Mouse (Mus musculus) liver, postnatal 0 days (tissue): Measurements from ENCODE around the gene Wdr43.

ENCODE experiments used
- CTCF ChIP-seq: sonication (generic); IDR thresholded peaks from 2 replicates; pipeline ENCODE4 v1.5.1; 2016; ENCODE audit warnings: antibody characterized with exemption, low read depth
- EP300 ChIP-seq: IDR thresholded peaks from 2 replicates; pipeline ENCODE4 v1.6.1; 2016; ENCODE audit warnings: antibody characterized with exemption, low read depth, mild to moderate bottlenecking

DNA sequence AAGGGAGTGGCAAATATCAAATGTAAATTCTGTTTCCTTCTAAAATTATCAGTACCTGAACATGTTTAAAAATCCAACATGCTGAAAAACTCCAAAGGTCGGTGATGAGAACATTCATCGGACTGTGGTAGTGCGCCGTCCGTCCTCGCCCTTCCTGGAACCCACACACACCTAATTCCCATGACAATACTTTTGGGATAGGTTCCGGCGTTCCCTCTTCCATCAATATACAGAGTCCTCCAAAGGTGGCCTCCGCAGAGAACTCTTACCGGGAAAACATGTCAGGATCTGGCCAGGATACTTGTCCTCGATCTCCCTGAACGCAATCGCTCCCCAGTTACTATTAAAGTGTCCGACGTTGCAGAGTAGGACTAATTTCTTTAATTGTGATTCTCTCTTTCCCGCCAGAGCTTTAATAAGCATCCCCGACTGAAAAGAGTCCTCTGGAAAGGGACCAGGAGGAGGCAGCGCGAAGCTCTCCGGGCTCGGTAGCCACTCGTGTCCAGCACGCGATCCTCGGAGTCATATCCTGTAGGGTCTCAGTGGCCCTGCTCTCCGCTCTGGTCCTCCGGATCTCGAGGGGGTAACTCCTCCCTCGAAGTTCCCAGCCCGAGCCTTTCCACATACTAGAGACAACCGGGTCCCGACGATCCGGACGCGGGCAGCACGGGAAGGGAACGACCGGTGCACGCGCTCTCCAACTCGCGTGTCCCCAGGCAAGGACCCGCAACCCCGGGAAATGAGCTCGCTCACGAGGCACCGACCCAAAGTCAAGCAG is 17.6 kb upstream of the Wdr43 start:
- TF ChIP-seq CTCF (no peak), EP300 (no peak)
